Mouse (Mus musculus): ENCODE results near the gene Pea15a.

- no peak for TF ChIP-seq POLR2A (IDR thresholded peaks at IDR 0.05; ENCODE audit: borderline replicate concordance, extremely low read depth, insufficient read depth, insufficient read length, poor library complexity, severe bottlenecking)
- TF ChIP-seq CTCF (IDR thresholded peaks at IDR 0.05; ENCODE audit: borderline replicate concordance, extremely low read depth, insufficient read depth, insufficient read length) = no peak
Observed at GRCm38 (mm10) chr1:172200161-172200560, 6.4 kb downstream of the Pea15a start.
